Mouse (Mus musculus) liver, embryonic 16.5 days (tissue): Measurements from ENCODE around the gene Hist1h3a. TPM values are rescaled to one million over a fixed set of nuclear protein-coding genes. Genes with fewer than 3 reads are reported as not detected.
A peak's percentile ranks its signal among the peaks of the same experiment; 100 is the strongest.
"Not testable (repeated sequence)": the region's sequence is repeated elsewhere in the genome, so short reads cannot be mapped to it uniquely, and the experiment has no call there.

ENCODE experiments used
- ATAC-seq: fragments of 200-750 bp; cut with Nextera tagmentation; 2 replicates; pipeline ENCODE4 v1.8.0; 2017; ENCODE audit warnings: low read depth, mild to moderate bottlenecking, moderate number of reproducible peaks, moderate library complexity
- H3K27ac ChIP-seq: fragments of 300-500 bp; sonication (generic); 2 replicates; pipeline ENCODE4 v1.5.1; 2014; ENCODE audit warnings: mild to moderate bottlenecking, low read length
- H3K27me3 ChIP-seq: fragments of 300-500 bp; sonication (generic); 2 replicates; pipeline ENCODE4 v1.6.1; 2014; ENCODE audit warnings: low read depth, low read length, mixed read lengths; ENCODE audit not compliant: control insufficient read depth, insufficient read depth
- H3K36me3 ChIP-seq: fragments of 300-500 bp; sonication (generic); 2 replicates; pipeline ENCODE4 v1.6.1; 2014; ENCODE audit warnings: mild to moderate bottlenecking; ENCODE audit not compliant: control insufficient read depth, insufficient read depth
- H3K4me1 ChIP-seq: fragments of 300-500 bp; sonication (generic); 2 replicates; pipeline ENCODE4 v1.6.1; 2014; ENCODE audit warnings: low read depth, low read length, mixed read lengths; ENCODE audit not compliant: control insufficient read depth
- H3K4me2 ChIP-seq: fragments of 300-500 bp; sonication (generic); 2 replicates; pipeline ENCODE4 v1.6.1; 2014; ENCODE audit warnings: low read depth, low read length, mixed read lengths
- H3K4me3 ChIP-seq: fragments of 300-500 bp; sonication (generic); 2 replicates; pipeline ENCODE4 v1.5.1; 2014; ENCODE audit warnings: low read depth, mild to moderate bottlenecking, low read length
- H3K9ac ChIP-seq: fragments of 300-500 bp; sonication (generic); 2 replicates; pipeline ENCODE4 v1.6.1; 2014; ENCODE audit warnings: low read depth, low read length
- H3K9me3 ChIP-seq: fragments of 300-500 bp; sonication (generic); replicated peaks from 2 replicates; pipeline ENCODE4 v1.6.1; 2016; ENCODE audit warnings: low read length; ENCODE audit not compliant: control insufficient read depth
- WGBS: fragments of 180-500 bp; shearing (Covaris S2); extraction: QIAGEN DNeasy Blood & Tissue Kit; methylation state at CpG from one replicate; pipeline ENCODE4 v1.1.7; 2014; ENCODE audit not compliant: insufficient replicate concordance; 5-methylcytosine and 5-hydroxymethylcytosine counted together
- polyA plus RNA-seq: library from polyadenylated mRNA; unstranded; fragments of >200 nt; fragmentation: Nextera tagmentation; extraction: Ambion mirVana; gene quantifications from 2 replicates; pipeline ENCODE4 v1.2.1, GENCODE M21; 2015

Hist1h3a gene
- polyA plus RNA-seq, 1 experiment from 2014 or later = 4.6 TPM

- H3K4me3 ChIP-seq, ATAC-seq, H3K9ac ChIP-seq, H3K27ac ChIP-seq, H3K27me3 ChIP-seq, H3K36me3 ChIP-seq, H3K4me2 ChIP-seq, H3K9me3 ChIP-seq: not testable (repeated sequence)
- WGBS = 63% methylated on average over 2 of the region's 2 CpGs
- H3K4me1 ChIP-seq = peaks cover 19% of the 10 kb centered on the region
These were observed 7.4 kb upstream of the Hist1h3a start, which contains the start of gene Trim38 for GRCm38 (mm10) chr13:23769613-23770012. Gene Trim38, plus strand, starts transcription at chr13:23769913.

- H3K9ac ChIP-seq = no peak overlapping the region
- 41% methylated on average over 5 of the region's 5 CpGs for WGBS
- H3K27ac ChIP-seq = no peak overlapping the region
- peaks cover 26% of the 10 kb centered on the region for H3K4me1 ChIP-seq
- no peak overlapping the region for H3K4me2 ChIP-seq
- no peak for ATAC-seq
- H3K9me3 ChIP-seq = no peaks in the 10 kb centered on the region
- no peaks in the 10 kb centered on the region for H3K27me3 ChIP-seq
- H3K36me3 ChIP-seq = no peaks in the 10 kb centered on the region
- H3K4me3 ChIP-seq = no peak overlapping the region
These were observed 6.7 kb upstream of the Hist1h3a start for GRCm38 (mm10) chr13:23768834-23769397.

- ATAC-seq = no peak
- H3K4me2 ChIP-seq = no peak overlapping the region
- H3K4me3 ChIP-seq = no peak overlapping the region
- no peaks in the 10 kb centered on the region for H3K27me3 ChIP-seq
- peaks cover 26% of the 10 kb centered on the region for H3K4me1 ChIP-seq
- no peak overlapping the region for H3K9ac ChIP-seq
- no peaks in the 10 kb centered on the region for H3K9me3 ChIP-seq
- H3K27ac ChIP-seq = no peak overlapping the region
- H3K36me3 ChIP-seq = no peaks in the 10 kb centered on the region
These were observed 4.6 kb upstream of the Hist1h3a start for GRCm38 (mm10) chr13:23766772-23767171.

GRCm38 (mm10) chr13:23765172-23765513 is 3.0 kb upstream of the Hist1h3a start:
- peak overlapping the region; percentile 96 for H3K27ac ChIP-seq
- H3K9ac ChIP-seq = peak overlapping the region; percentile 79

GRCm38 (mm10) chr13:23764324-23765171 is 2.4 kb upstream of the Hist1h3a start:
- no peak for ATAC-seq
- Histone ChIP-seq H3K27ac (peak overlapping the region; percentile 96), H3K36me3 (no peaks in the 10 kb centered on the region)

More at GRCm38 (mm10) chr13:23765172-23765513, 3.0 kb upstream of the Hist1h3a start:
- Histone ChIP-seq H3K4me3 (peak overlapping the region; percentile 67), H3K27me3 (no peaks in the 10 kb centered on the region), H3K4me1 (peaks cover 30% of the 10 kb centered on the region), H3K36me3 (no peaks in the 10 kb centered on the region), H3K9me3 (no peaks in the 10 kb centered on the region), H3K4me2 (peak overlapping the region; percentile 86)
- ATAC-seq = no peak
- WGBS = 15% methylated on average over 1 of the region's 1 CpGs

GRCm38 (mm10) chr13:23763586-23764323 is 1.6 kb upstream of the Hist1h3a start, which contains the start of gene Hist1h1a:
Gene Hist1h1a, plus strand, starts transcription at chr13:23763666.
- H3K4me1 ChIP-seq = peaks cover 42% of the 10 kb centered on the region
- peak; percentile 47 for ATAC-seq
- peak within 1 kb of the TSS; percentile 96 for H3K27ac ChIP-seq
- H3K36me3 ChIP-seq = no peaks in the 10 kb centered on the region
- peak within 1 kb of the TSS; percentile 67 for H3K4me3 ChIP-seq
- peak within 1 kb of the TSS; percentile 86 for H3K4me2 ChIP-seq
- no peaks in the 10 kb centered on the region for H3K9me3 ChIP-seq
- H3K27me3 ChIP-seq = no peaks in the 10 kb centered on the region
- H3K9ac ChIP-seq = peak within 1 kb of the TSS; percentile 79
- WGBS = 2% methylated on average over 34 of the region's 34 CpGs

More at GRCm38 (mm10) chr13:23764324-23765171, 2.4 kb upstream of the Hist1h3a start:
- H3K27me3 ChIP-seq = no peaks in the 10 kb centered on the region
- peak overlapping the region; percentile 67 for H3K4me3 ChIP-seq
- 22% methylated on average over 12 of the region's 12 CpGs for WGBS
- peaks cover 35% of the 10 kb centered on the region for H3K4me1 ChIP-seq
- H3K9ac ChIP-seq = peak overlapping the region; percentile 79
- no peaks in the 10 kb centered on the region for H3K9me3 ChIP-seq
- peak overlapping the region; percentile 86 for H3K4me2 ChIP-seq

GRCm38 (mm10) chr13:23763242-23763585 is 1.0 kb upstream of the Hist1h3a start:
- Histone ChIP-seq H3K9ac (peak overlapping the region; percentile 78), H3K4me3 (peak overlapping the region; percentile 67), H3K27ac (peak overlapping the region; percentile 96), H3K4me2 (peak overlapping the region; percentile 86), H3K4me1 (peaks cover 43% of the 10 kb centered on the region), H3K36me3 (no peaks in the 10 kb centered on the region), H3K9me3 (no peaks in the 10 kb centered on the region), H3K27me3 (no peaks in the 10 kb centered on the region)
- ATAC-seq = no peak
- 1% methylated on average over 10 of the region's 10 CpGs for whole genome bisulfite sequencing

- peak within 1 kb of the TSS; percentile 78 for H3K9ac ChIP-seq
- H3K27me3 ChIP-seq = no peaks in the 10 kb centered on the region
- peak; percentile 57 for ATAC-seq
- H3K36me3 ChIP-seq = no peaks in the 10 kb centered on the region
- H3K9me3 ChIP-seq = no peaks in the 10 kb centered on the region
- peaks cover 43% of the 10 kb centered on the region for H3K4me1 ChIP-seq
- under 1% methylated on average over 61 of the region's 72 CpGs for WGBS
- H3K4me3 ChIP-seq = peak within 1 kb of the TSS; percentile 67
- H3K4me2 ChIP-seq = peak within 1 kb of the TSS; percentile 86
- peak within 1 kb of the TSS; percentile 96 for H3K27ac ChIP-seq
These were observed 968 bp downstream of the Hist1h3a start, which contains the start of gene Hist1h4a for GRCm38 (mm10) chr13:23760972-23761864. Gene Hist1h4a, minus strand, starts transcription at chr13:23761230.
